Mouse (Mus musculus): ENCODE results near the gene Tbxas1. TPM values are rescaled to one million over a fixed set of nuclear protein-coding genes. Genes with fewer than 3 reads are reported as not detected.
A peak's percentile ranks its signal among the peaks of the same experiment; 100 is the strongest.

The Tbxas1 gene
- polyA plus RNA-seq, 3 experiments from 2014 or later: 0.21 to 0.37 (median 0.25) TPM

DNA sequence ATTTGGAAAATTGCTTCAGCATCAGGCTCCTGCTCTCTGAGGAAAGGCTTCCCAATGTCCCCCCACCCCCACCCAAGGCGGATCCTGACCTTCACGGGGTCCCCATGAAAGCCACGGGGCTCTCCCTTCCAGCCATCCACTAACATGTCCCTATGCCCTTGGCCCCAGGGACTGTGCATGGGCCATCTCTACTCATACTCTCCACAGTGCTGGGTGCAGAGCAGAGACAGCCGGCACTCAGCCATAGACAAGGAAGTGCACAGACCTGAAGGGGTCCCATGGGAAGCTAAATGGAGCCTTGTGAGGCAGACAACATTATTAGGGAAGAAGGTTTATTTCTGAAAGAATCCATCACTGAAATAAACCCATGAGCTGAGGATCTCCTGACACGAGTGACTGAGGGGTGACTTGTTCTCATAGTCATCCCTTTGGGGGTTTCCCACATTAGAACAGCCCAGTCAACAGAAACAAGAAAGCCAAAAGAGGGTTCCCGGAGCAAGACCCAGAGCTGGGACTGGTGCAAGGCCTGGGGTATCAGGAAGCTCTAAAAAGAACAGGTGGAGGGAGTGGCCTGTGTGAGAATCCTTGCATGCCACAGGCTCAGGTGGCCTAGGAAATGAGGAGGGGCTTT is 179.8 kb downstream of the Tbxas1 start:
- peak; percentile 69 for ATAC-seq

DNA sequence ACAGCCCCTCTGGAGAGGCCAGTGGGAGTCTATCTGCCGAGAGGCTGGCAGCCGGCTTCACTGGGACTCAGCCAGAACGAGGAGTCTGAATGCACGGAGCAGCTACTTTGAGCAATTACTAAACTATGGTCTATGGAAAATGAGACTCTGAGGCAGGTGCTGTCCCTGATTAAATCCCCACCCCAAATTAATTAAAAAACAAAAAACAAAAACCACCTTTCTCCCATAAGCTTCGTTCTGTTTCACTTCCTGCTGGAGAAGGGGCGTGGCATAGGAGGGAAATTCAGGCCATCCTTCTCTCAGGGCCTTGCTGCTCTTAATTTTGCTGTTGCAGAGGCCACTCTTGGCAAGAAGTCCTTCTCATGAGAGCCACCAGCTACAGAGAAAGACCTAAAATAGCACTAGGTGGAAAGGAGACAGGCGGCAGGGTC is 180.6 kb downstream of the Tbxas1 start:
- peak; percentile 65 for ATAC-seq

DNA sequence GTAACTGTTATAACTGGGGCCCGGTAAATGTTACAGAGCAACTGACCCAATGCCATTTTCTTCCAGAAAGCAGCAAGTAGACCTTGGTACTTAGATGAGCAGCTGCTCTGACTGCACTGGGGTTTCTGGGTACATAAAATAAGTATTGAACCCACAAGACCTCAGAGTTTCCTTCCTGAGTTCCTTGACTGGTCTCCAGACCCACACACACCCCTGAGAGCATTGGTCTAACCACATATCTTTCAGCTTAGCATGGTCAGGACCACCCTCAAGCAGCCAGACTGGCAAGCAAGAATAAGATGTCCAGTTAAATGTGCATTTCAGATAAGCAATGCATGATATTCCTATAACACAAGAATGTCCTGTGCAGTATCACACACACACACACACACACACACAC is 182.0 kb downstream of the Tbxas1 start:
- no peak for ATAC-seq

DNA sequence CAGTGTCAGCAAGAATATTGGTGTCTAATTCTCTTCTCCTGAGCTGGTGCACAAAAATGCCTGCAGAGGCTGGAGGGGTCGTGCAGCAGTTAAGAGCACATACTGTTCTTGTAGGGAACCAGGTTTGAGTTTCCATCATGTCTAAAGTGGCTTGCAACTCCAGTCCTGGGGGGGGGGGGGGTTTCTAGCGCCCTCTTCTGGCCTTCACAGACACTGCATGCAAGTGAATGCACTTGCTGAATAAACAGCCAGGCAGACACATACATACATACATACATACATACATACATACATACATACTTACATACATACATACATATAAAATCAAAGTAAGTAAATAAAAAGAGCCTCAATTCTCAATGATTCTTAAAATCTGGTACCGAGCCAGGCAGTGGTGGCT is 183.2 kb downstream of the Tbxas1 start:
- no peak for ATAC-seq

DNA sequence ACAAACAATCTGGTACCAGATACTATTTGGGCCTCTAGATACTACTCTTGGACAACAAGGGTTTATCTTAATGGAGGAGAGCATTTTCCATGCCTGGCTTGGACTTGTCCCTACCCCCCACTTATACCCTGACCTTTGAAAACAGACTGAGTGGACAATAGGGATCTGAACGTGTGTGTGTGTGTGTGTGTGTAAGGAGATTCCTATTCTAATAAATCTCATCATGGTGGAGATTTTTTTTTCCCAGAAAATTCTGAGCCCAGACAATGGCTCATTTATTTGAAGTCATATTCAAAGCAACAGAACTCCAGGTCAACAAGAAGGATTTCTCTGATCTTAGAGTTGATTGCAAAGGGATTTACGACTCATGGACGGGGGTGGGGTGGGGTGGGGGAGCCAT is 183.7 kb downstream of the Tbxas1 start:
- no peak for ATAC-seq

DNA sequence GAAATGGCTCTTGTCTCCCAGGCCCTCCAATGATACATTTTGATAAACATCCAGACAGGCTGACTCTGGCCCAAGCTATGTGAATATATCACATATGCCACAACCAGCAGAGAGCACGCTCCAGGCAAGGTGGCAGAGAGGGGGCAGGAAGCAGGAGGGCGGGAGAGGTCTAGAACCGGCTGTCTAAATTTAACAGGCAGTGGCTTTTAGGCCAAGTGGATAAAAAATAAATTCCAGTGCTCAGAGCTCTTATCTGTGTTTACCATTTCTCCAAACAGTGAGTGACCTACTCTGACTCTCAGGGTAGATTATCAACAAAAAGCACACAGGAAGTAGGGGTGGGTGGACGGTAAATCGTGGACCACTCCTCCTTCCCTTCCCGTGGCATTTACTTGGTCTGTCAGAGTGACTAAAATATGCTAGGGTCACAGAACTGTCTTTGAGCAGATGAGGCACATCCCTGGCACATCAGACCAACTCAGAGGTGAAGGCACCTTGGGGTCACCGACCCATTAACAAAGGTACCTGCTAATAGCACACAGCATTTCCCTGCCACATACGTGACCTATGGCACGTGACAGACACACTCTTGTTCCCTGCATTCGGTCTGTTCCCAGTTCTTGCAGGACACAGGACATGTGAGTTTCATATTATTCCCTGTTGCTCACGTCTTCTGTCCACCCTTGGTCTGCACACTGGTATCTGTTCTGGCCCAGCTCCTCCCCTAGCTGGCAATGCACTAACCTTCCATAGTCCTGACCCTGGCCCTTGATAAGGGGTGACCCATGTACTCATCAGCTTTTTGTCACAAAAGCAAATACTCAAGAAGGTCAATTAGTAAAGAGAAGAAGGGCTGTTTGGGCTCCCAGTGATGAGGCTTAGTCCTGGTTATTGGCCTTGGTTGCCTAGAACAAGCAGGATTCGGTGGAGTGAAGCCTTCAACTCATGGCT is 184.6 kb downstream of the Tbxas1 start:
- no peak for ATAC-seq

DNA sequence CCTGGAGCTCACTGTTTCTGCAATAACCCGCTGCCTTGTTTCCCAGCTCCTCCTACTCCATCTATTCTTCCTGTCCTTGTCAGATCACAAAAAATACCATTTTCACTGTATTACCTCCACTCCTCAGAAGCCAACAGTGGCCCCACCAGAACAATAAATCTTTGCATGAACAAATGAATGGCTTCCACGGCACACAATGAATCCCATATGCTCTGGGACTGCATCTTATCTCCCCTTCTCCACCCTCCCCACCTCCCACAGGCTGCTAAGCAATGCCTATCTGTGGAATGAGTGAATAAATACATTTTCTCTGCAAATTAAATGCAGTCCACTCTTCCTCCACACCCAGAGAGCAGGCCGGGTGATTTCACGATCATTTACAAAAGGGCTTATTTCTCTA is 186.0 kb downstream of the Tbxas1 start:
- no peak for ATAC-seq

DNA sequence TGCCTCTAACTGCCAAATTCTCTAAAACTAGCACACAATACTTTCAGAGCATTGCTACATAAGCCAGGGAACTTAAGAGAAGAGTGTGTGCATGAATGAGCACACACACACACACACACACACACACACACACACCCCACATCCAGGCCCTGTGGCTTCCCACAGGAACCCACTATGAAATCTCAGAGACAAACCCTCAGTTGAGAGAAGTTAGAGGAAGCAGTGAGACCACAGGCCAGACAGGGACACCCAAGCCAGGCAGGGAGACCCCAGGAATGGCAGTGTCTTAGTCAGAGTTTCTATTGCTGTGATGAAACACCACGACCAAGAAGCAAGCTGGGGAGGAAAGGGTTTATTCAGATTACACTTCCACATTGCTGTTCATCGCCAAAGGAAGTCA is 188.3 kb downstream of the Tbxas1 start:
- ATAC-seq: no peak

DNA sequence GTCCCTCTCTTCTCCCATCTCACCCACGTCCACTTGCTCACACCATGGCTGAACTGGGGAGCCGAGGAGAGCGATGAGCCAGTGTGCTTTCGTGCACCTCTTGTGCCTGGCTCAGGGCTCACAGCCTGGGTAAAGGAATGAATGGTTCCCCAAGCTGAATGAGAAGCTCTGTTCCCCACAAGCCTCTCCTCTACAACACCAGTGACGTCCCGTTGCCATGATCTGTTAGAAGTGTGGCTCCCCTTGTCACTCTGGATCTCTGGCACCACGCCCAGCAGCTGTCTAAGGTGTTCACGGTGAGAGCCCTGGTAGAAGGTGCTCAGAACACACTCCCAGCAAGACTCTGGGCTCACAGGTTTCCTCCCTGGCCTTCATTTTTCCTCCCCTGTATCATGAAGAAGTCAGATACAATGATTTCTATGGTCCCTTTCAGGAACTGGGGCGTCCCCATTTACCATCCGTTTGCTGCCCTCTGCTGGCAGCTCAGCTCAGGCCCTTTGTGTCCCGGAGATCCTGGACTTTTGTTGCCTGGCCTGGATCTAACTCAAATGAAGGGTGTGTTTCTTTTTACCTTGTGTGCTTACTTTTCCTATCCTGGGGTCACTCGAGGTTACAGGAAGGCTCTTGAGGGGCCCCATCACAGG is 191.9 kb downstream of the Tbxas1 start:
- ATAC-seq: no peak

DNA sequence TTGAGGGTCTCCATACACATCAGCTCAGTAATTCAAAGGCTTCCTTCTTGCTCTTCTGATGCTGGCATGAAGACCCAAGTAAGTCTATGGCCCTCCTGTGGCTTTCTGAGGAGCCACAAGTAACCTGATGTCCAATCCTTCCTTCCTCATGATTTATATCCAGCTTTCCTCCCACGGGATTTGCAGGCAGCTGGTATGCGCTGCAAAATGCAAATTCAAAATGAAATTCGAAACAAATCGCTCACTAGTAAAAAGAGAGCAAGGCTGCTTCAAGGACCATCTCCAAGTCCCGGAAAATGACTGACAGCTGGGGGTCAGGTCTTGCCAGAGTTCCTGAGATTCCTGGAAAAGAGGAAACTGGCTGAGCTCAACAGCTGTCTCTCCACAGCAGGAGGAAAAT is 197.5 kb downstream of the Tbxas1 start:
- ATAC-seq: no peak

DNA sequence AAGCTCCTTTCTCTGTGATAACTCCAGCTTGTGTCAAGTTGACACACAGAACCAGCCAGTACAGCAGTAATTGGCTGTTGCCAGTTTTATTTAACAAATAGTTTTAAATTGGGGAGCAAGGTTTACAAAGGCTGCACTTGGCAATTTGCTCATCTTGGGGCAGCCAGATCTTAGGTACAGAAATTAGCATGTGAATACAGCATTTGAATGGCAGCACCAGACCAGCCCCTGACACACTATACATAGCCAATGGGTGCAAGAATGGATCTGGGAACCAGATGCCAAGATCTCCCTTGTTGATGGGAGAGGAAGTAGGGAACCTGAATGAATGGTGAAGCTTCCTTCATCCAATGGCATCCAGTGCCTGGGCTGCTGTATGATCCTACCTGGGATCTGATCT is 199.0 kb downstream of the Tbxas1 start:
- ATAC-seq: no peak

DNA sequence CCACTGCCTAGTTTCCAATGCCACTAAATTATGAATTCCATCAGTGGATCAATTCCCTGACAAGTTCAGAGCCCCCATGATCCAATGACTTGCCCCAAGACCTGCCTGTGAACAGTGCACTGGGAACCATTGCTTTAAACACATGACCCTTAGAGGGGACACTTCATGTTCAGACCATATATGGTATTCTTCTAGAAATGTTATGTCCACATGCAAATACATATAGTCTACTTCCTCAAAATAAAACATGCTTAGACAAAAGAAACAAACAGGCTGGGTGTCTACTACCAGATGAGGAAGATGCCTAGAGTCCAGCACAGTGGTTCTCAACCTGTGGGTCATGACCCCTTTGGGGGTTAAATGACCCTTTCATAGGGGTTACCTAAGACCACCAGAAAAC is 201.3 kb downstream of the Tbxas1 start:
- no peak for ATAC-seq

DNA sequence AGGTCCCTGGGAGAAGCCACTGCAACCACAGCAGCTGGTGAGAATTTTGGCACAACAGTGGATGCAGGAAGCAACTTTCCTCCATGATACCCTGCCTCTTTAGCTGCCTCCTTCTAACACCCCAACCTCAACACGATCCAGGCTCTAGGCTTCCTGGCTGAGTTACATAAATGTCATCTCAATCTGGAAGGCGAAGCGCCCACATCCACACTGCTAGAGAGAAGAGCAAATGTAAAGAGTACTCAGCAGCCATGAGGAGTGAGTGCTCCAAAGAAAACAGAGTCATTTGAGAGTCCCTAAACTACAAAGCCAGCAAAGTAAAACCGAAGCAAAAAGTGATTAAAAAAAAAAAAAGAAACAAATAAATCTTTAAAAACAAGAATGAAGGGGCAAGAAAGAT is 229.4 kb downstream of the Tbxas1 start:
- ATAC-seq: no peak

DNA sequence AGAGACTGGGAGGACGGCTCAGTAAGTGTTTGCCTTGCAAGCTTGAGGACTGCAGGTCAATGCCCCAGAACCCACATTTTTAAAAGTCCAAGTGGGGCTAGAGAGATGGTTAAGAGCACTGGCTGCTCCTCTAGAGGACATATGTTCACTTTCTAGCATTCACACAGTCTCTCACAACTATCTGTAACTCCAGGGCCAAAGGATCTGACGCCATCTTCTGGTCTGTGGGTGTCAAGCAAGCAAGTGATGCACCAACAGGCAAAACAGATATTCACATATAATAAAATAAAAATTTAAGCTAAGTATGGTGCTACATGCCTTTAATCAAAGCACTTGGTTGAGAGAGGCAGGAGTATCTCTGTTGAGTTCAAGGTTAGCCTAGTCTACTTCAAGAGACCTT is 231.6 kb downstream of the Tbxas1 start:
- no peak for ATAC-seq

DNA sequence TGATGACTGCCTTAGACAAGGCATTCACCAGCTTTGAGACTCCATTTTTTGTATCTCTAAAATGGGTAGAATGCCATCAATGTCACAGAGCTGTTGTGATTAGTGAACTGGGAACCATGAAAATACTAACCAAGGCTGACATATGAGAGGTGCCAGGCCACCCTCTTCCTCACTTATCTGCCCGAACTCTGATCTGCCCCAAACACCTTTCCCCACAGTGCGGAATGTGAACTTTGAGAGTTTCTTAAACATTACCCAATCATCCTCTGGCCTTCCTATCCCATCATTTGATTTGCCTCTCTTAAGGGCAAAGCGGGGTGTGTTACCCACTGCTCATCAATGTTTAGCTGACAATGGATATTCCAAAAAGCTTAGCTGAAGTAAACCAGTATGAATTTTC is 237.5 kb downstream of the Tbxas1 start:
- no peak for ATAC-seq

DNA sequence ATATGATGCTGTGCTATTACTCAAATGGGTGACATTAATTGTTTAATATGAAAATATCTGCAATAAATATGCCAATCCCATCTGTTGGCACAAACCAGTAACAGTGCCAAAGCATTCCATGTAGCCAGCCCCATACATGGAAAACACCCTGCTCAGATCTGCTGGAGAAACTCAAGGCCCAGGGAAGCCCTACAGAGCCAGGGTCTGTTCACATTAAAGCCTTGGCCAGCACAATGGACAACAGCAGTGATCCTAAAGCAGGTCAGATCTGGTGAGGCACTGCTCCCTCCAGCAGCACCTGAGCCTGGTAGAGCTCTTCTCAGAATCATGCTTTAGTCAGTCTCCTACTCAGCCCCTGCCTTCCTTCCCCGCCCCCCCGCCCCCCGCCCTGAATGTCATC is 237.9 kb downstream of the Tbxas1 start:
- no peak for ATAC-seq

DNA sequence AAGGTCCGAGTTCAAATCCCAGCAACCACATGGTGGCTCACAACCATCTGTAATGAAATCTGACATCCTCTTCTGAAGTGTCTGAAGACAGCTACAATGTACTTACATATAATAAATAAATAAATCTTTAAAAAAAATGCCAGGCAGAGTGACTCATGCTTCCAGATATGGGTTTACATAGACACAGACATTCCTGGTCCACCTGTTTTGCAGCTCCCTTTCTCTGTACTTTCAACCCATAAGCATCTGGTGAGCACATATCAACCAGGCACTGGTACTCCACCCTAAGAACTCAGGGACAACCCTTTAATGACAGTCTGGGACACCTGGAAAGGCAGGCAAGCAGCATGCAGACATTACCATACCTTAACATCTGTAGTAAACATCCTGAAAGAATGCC is 240.2 kb downstream of the Tbxas1 start:
- no peak for ATAC-seq

DNA sequence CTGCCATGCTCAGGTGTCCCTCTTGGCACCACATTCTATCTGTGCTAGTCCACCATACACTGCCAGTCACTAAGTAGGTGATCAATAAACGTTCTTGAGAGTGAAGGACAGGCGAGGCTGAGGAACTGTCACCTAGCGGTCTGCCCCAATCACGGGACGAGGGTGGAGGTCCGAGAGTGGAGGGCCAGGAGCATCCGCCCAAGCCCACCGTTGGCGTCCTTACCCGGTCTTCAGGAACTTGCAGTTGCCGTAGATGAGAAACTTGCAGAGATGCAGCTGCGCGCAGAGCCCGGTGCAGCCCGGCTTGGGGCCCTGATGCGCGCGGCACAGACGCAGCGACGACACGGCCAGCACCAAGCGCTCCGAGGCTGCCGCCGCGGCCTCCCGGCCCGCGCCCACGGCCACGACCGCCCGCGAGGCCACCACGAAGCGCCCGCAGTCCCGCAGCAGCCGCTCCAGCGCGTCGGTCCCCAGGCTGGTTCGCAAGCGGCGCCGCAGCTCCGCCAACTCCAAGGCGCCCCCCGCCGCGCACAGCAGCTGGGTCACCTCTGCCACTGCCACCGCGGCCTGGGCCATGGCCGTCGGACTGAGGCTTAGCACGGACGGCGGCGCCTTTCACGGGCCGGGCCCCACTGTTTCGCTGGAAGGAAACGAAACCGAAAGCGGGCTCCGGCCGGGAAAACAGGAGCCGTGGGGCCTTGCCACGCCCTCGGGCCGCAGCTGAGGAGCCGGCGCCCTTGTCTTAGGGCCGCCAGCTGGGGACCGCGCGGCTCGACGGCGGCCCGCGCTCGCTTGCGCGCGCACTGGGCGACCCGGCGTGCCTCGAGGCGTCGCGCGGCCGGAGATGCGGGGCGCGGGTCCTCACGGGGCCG is 242.6 kb downstream of the Tbxas1 start, which contains the start of gene Parp12:
Gene Parp12 (minus strand): TSS at position 766 of the 872 bp plus-strand sequence.
- peak; percentile 74 for ATAC-seq

DNA sequence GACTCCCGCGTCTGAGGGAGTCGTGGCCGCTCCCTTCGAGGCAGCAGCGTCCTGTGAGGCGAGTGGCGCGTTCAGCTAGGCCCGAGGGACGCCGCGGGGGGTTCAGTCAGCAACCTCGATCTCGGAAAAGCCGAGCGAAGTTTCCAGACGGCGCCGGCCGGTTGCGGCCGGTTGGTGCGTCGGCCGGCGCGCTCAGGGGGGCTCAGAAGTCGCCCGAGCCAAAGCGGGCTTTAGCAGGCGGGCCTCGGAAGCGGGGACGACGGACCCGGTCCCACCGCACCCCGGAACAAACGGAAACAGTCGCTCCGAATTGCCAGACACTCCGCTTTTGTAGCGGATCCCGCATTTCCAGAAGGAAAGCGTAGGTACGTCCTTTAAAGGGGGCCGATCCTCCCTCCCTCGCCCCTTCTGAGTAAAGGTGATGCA is 243.3 kb downstream of the Tbxas1 start:
- ATAC-seq: peak; percentile 15

DNA sequence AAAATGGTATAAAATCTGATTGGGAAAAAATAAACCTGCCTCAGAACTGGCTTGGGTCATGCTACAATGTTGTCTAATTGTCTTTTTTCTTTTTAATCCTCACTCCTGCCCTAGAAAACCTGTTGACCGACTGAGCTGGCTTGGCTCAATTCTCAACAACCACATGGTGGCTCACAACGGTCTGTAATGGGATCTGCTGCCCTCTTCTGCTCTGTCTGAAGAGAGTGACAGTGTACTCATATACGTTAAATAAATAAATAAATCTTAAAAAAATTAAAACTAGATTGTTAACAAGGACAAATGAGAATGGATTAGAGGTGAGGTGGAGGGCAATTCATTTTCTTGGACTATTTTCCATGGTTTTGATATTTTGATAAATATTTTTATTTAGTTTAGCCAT is 245.5 kb downstream of the Tbxas1 start:
- no peak for ATAC-seq

DNA sequence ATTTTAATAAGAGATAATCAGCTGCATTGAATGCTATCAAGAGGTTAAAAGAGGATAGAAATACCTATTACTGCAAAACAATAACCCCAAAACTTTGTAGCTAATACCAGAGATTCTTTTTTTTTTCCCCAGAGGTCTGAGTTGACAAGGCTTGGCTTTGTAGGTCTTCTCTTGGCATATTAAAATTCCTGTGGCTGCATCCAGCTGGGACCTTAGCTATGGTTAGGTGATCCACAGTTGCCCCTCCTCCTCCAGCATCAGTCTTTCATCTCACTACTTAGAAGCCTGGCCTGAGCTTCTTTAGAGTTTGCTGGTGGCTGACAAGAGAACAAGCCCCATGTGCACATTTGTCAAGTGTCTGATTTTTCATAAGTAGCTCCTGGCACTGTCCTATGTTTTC is 249.5 kb downstream of the Tbxas1 start:
- no peak for ATAC-seq

DNA sequence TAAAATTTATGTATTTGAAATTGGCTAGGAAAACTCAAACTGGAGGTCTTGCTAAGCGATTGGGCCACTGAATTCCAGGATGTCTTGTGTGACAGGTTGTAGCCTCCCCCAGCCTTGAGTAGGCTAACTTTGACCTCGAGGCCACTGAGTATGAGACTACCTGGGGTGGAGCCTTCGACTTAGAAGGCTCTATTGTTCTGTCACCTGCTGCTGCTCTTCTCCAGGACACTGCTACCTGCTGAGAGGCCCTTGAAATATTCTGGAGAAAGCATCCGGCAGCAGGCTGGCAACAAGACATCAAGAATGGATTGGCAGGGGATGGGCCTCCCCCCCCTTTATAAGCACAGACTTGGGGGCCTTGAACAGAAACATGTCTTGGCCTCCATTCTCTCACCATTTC is 256.3 kb downstream of the Tbxas1 start:
- no peak for ATAC-seq

DNA sequence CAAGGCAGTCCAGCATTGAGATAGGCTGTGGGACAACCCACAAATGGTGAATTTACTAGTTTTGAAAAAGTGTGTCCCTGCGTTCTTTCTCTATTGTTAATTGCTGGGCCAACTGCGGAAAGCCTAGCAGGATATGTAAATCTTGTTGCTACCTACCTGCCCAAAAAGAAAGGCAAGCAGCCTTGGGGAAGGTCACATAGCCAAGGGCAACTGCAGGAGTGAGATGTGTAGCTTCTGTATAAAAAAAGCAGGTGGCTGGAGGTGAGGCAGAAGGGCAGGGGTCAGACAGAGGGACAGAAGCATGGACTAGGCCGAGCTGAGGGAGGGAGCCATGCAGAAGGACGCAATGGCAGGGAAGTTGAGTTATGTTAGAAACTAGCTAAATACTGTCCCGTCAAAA is 257.4 kb downstream of the Tbxas1 start:
- no peak for ATAC-seq

All from inflammation-experienced regulatory T-cells, adult 6 months (primary cell).